Mouse (Mus musculus): ENCODE results near the gene Eci3. TPM values are rescaled to one million over a fixed set of nuclear protein-coding genes. Genes with fewer than 3 reads are reported as not detected.
"Not testable (repeated sequence)": the region's sequence is repeated elsewhere in the genome, so short reads cannot be mapped to it uniquely, and the experiment has no call there.

Gene Eci3
- polyA plus RNA-seq, 1 experiment from 2014 or later, result 0.30 TPM

GRCm38 (mm10) chr13:34973149-34973548 lies 9.5 kb upstream of the Eci3 start:
- H3K27me3 ChIP-seq, result no peaks in the 10 kb centered on the region
- H3K27ac ChIP-seq, result no peak overlapping the region
- H3K4me2 ChIP-seq, result no peak overlapping the region
- WGBS, result 22% methylated on average over 1 of the region's 1 CpGs
- no peaks in the 10 kb centered on the region for H3K9me3 ChIP-seq (replicated peaks)
- peaks cover 14% of the 10 kb centered on the region for H3K36me3 ChIP-seq
- ATAC-seq (replicated peaks; ENCODE audit: insufficient number of reproducible peaks, insufficient read depth, low FRiP score, low read depth), result no peak
- no peak overlapping the region for H3K9ac ChIP-seq
- no peak overlapping the region for H3K4me3 ChIP-seq
- no peaks in the 10 kb centered on the region for H3K4me1 ChIP-seq (replicated peaks)

DNA sequence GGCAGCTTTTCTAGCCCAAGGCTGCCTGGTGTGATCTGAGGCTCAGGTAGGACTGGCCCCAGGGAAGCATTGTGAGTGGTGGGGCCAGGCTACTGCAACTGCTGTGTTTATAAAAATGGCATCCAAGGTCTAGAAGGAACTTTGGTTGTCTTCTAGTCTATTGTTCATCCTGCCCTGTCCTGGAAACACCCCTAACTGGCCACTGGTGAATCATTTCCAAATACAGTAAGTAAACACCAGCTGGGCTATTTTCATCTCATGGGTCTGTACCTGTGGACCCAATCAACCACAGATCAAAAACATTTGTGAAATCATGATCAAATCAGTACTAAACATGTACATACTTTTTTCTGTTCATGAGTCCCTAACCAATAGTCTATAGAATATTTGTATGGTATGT lies 8.8 kb upstream of the Eci3 start:
- not testable (repeated sequence) for H3K4me2 ChIP-seq; H3K27me3 ChIP-seq; H3K36me3 ChIP-seq; ATAC-seq (replicated peaks; ENCODE audit: insufficient number of reproducible peaks, insufficient read depth, low FRiP score, low read depth); H3K4me1 ChIP-seq (replicated peaks); H3K27ac ChIP-seq; H3K4me3 ChIP-seq; H3K9ac ChIP-seq; H3K9me3 ChIP-seq (replicated peaks)

- H3K9ac ChIP-seq; H3K9me3 ChIP-seq (replicated peaks); ATAC-seq (replicated peaks; ENCODE audit: insufficient number of reproducible peaks, insufficient read depth, low FRiP score, low read depth); H3K27ac ChIP-seq; H3K4me2 ChIP-seq; H3K36me3 ChIP-seq; H3K4me3 ChIP-seq: not testable (repeated sequence)
- H3K4me1 ChIP-seq (replicated peaks), result peaks cover 12% of the 10 kb centered on the region
- WGBS, result 72% methylated on average over 9 of the region's 9 CpGs
- peaks cover 13% of the 10 kb centered on the region for H3K27me3 ChIP-seq
These were observed 2.0 kb upstream of the Eci3 start for GRCm38 (mm10) chr13:34965647-34966046.

GRCm38 (mm10) chr13:34964866-34965265 lies 1.3 kb upstream of the Eci3 start:
- Histone ChIP-seq H3K4me2 (peak overlapping the region; percentile 92), H3K9me3 (replicated peaks) (no peaks in the 10 kb centered on the region), H3K27me3 (peaks cover 13% of the 10 kb centered on the region), H3K4me1 (replicated peaks) (peaks cover 12% of the 10 kb centered on the region), H3K27ac (no peak overlapping the region), H3K9ac (no peak overlapping the region), H3K36me3 (no peaks in the 10 kb centered on the region), H3K4me3 (peak overlapping the region; percentile 55)
- ATAC-seq (replicated peaks; ENCODE audit: insufficient number of reproducible peaks, insufficient read depth, low FRiP score, low read depth), result no peak
- 18% methylated on average over 5 of the region's 5 CpGs for WGBS

GRCm38 (mm10) chr13:34964419-34964818 lies 809 bp upstream of the Eci3 start:
- H3K36me3 ChIP-seq, result no peaks in the 10 kb centered on the region
- H3K4me3 ChIP-seq, result peak overlapping the region; percentile 55
- H3K27me3 ChIP-seq, result peaks cover 13% of the 10 kb centered on the region
- H3K4me1 ChIP-seq (replicated peaks), result peaks cover 12% of the 10 kb centered on the region
- 7% methylated on average over 14 of the region's 14 CpGs for WGBS
- no peak overlapping the region for H3K9ac ChIP-seq
- H3K4me2 ChIP-seq, result peak overlapping the region; percentile 92
- H3K9me3 ChIP-seq (replicated peaks), result no peaks in the 10 kb centered on the region
- no peak overlapping the region for H3K27ac ChIP-seq
- no peak for ATAC-seq (replicated peaks; ENCODE audit: insufficient number of reproducible peaks, insufficient read depth, low FRiP score, low read depth)

DNA sequence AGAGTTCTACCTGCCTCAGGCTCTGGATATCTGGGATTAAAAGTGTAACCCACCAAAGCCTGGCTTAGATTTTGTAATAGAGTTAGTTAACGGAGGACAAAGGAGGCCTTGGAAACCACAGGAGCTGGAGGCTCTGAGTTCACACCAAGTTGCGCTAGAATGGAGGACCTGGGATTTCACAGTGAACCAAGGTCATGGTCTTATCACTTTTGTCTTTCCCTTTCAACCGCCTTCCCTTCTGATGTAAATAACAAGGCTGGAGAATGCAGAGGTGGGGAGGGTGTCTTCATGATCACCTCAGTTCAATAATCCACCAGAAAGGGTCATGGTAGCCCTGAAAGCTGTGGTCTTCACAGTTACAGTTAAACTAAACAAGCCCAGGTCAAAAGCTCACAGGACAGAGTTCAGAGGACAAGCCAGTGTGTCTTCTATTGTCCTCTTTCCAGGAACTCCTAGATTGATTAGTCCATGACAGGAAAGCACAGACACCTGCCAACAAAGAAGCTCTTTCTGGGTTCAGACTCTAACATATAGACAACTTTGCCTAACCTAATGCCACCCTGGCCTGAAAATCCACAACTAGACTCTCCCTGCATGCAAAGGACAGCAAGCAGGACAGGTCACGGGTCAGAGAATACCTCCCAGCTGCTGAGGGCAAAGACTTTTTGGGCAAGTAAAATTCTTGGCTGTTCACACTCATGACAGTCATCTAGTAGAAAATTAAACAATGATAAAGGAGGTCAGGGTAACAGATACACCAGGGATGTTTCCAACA lies 2.4 kb downstream of the Eci3 start:
- no peak overlapping the region for H3K27ac ChIP-seq
- peaks cover 13% of the 10 kb centered on the region for H3K27me3 ChIP-seq
- no peaks in the 10 kb centered on the region for H3K36me3 ChIP-seq
- 78% methylated on average over 4 of the region's 4 CpGs for WGBS
- no peak for ATAC-seq (replicated peaks; ENCODE audit: insufficient number of reproducible peaks, insufficient read depth, low FRiP score, low read depth)
- no peak overlapping the region for H3K9ac ChIP-seq
- no peak overlapping the region for H3K4me2 ChIP-seq
- no peaks in the 10 kb centered on the region for H3K9me3 ChIP-seq (replicated peaks)
- no peak overlapping the region for H3K4me3 ChIP-seq
- peaks cover 12% of the 10 kb centered on the region for H3K4me1 ChIP-seq (replicated peaks)

GRCm38 (mm10) chr13:34958158-34958557 lies 5.5 kb downstream of the Eci3 start:
- H3K27ac ChIP-seq; H3K36me3 ChIP-seq; H3K27me3 ChIP-seq; ATAC-seq (replicated peaks; ENCODE audit: insufficient number of reproducible peaks, insufficient read depth, low FRiP score, low read depth); H3K4me3 ChIP-seq; H3K4me1 ChIP-seq (replicated peaks); H3K9me3 ChIP-seq (replicated peaks); H3K4me2 ChIP-seq; H3K9ac ChIP-seq: not testable (repeated sequence)
- 81% methylated on average over 3 of the region's 3 CpGs for WGBS

DNA sequence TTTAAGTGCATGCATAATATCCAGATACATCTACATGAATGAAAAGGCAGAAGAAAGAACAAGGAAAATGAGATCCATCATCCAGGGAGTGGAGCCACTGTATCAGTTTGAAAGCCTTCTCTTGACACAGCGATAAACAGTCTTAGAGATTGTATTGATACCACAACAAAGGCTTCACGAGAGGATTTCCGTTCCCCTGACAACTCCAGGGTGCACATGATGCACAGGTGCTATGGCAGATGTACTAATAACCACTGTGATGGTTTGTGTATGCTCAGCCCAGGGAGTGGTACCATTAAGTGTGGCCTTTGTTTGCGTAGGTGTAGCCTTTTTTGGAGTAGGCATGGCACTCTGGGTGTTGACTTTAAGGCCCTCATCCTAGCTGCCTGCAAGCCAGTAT lies 6.7 kb downstream of the Eci3 start:
- no peak for ATAC-seq (replicated peaks; ENCODE audit: insufficient number of reproducible peaks, insufficient read depth, low FRiP score, low read depth)
- no peaks in the 10 kb centered on the region for H3K36me3 ChIP-seq
- 0 out of 2 replicates have a peak, but pooled peaks cover 3% of the 10 kb centered on the region for H3K4me1 ChIP-seq (replicated peaks)
- 74% methylated on average over 4 of the region's 4 CpGs for WGBS
- no peak overlapping the region for H3K4me3 ChIP-seq
- no peaks in the 10 kb centered on the region for H3K27me3 ChIP-seq
- no peak overlapping the region for H3K4me2 ChIP-seq
- no peaks in the 10 kb centered on the region for H3K9me3 ChIP-seq (replicated peaks)
- H3K27ac ChIP-seq, result no peak overlapping the region
- no peak overlapping the region for H3K9ac ChIP-seq

DNA sequence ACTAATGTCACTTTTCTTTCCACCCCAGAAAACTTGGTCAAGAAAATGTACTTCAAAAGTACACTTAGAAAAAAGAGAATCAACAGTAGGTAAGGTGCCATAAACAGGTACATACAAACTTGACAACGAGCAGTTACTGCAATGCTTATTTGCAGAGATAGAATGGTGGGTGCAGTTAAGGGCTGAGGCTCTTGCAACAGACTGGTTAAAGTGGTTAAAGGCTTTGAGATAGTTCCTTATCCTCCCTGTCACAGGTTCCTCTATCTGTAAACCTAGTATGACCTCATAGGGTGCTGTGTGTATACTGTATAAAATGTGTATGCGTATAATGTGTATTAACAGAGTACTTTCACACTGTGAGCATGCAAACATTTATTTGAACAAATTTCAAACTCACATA lies 12.2 kb downstream of the Eci3 start:
- not testable (repeated sequence) for H3K4me2 ChIP-seq; H3K4me3 ChIP-seq; H3K27ac ChIP-seq; H3K4me1 ChIP-seq (replicated peaks); H3K9ac ChIP-seq; ATAC-seq (replicated peaks; ENCODE audit: insufficient number of reproducible peaks, insufficient read depth, low FRiP score, low read depth); H3K9me3 ChIP-seq (replicated peaks); H3K27me3 ChIP-seq; H3K36me3 ChIP-seq
- 92% methylated on average over 2 of the region's 2 CpGs for WGBS

DNA sequence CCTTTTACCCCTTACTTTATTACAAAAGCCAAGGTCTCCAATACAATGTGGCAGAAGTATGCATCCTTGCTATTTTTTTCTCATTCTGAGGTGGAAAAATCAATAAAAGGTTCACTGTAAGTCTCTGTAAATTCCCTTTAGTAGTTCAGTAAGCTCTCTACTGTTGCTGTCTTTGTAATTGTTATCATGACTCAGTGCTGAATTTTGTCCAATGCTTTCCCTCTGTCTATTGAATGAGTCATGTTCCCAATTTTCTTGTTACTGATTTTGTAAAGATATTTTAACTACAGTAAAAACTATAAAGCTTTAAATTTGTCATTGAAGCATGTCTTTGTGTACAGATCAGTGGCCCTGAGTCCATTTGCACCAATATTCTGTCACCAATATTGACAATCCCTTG lies 21.2 kb downstream of the Eci3 start:
- Histone ChIP-seq H3K9ac (no peak overlapping the region), H3K4me2 (no peak overlapping the region), H3K4me1 (replicated peaks) (no peaks in the 10 kb centered on the region), H3K27me3 (no peaks in the 10 kb centered on the region), H3K27ac (no peak overlapping the region), H3K36me3 (no peaks in the 10 kb centered on the region), H3K9me3 (replicated peaks) (no peaks in the 10 kb centered on the region), H3K4me3 (no peak overlapping the region)
- no peak for ATAC-seq (replicated peaks; ENCODE audit: insufficient number of reproducible peaks, insufficient read depth, low FRiP score, low read depth)

DNA sequence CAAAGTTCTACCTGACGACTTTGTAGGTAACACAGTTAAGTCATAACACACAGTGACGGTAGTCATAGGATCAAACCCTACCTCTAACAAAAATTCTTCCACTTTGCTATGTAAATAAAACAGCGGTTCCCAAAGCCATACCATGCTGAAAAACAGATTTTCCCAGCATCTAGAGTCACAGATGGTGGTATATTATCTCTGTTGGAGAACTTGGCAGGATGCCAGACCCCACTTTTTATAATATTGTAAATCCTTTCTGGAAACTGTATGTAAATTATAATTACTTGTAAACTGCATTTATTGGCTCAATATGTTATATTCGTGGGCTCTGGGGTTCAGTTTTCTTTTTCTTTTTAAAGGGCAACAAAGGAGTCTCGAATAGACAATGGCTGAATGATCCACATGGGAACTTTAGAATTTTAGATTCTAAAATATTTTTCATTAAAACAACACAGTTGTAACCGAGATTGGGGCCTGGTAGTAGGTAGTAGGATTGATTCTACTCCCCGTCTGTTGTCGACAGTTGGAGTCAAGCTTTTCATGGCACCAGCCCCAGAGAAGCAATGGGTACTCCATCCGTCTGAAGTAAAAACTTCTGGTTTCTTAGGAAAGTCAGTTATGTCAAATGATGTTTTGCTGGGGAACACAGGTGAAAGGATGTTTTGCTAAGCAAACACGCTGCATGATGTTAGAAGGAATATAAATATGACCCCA lies 28.5 kb downstream of the Eci3 start:
- H3K27ac ChIP-seq, result no peak overlapping the region
- H3K9me3 ChIP-seq (replicated peaks), result no peaks in the 10 kb centered on the region
- no peaks in the 10 kb centered on the region for H3K4me1 ChIP-seq (replicated peaks)
- H3K4me2 ChIP-seq, result no peak overlapping the region
- 73% methylated on average over 10 of the region's 10 CpGs for WGBS
- no peak overlapping the region for H3K4me3 ChIP-seq
- no peak for ATAC-seq (replicated peaks; ENCODE audit: insufficient number of reproducible peaks, insufficient read depth, low FRiP score, low read depth)
- H3K9ac ChIP-seq, result no peak overlapping the region
- H3K27me3 ChIP-seq, result no peaks in the 10 kb centered on the region
- no peaks in the 10 kb centered on the region for H3K36me3 ChIP-seq

GRCm38 (mm10) chr13:34924210-34924609 lies 39.4 kb downstream of the Eci3 start, which contains the start of the genes Fam217a and 4933417A18Rik:
TSS of gene Fam217a (minus strand) at chr13:34924310.
TSS of gene 4933417A18Rik (plus strand) at chr13:34924409.
- Histone ChIP-seq H3K9me3 (replicated peaks) (no peaks in the 10 kb centered on the region), H3K9ac (no peak within 1 kb of the TSS), H3K27ac (no peak within 1 kb of the TSS), H3K4me2 (no peak within 1 kb of the TSS), H3K36me3 (no peaks in the 10 kb centered on the region), H3K4me1 (replicated peaks) (no peaks in the 10 kb centered on the region), H3K27me3 (no peaks in the 10 kb centered on the region), H3K4me3 (no peak within 1 kb of the TSS)
- no peak for ATAC-seq (replicated peaks; ENCODE audit: insufficient number of reproducible peaks, insufficient read depth, low FRiP score, low read depth)
- WGBS, result 73% methylated on average over 4 of the region's 4 CpGs

All from heart, embryonic 15.5 days (tissue).